Mouse (Mus musculus): ENCODE measurements around the gene Jak1.

Jak1 gene

DNA sequence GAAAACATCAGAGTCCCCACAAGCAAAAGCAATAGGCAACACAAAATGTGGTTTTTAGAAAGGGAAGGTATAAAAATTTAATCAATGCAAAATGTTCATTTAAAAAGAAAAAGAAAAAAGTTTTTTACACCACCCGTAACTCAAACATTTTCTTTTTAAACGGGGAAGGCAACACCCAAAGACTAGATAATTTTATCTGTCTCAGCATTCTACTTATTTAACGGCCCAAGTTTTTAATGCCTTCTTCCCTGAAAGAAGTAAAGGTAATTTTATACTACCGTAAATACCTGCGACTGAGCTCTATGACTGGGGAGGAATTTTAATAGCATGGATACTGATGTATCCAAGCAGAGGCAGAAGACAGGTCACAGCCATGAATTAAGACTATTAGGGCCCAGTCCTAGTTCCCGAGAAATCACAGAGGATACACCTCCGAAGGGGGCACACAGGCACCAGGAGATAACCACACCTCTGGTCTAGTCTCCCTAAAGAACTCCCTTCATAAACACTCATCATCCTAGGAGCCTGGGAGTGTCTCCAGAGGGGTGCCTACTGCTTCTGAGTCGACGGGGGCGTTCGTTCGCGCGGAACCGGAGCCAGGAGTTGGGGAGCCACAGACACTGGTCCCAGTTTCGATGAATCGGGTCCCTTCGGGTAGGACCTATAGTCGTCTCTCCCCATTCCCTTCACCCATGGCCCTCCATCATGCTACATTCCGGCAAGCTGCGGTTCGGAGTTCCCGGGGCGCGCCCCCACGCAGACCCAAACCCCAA is 928 bp downstream of the Jak1 start:
- H3K4me3 ChIP-seq (replicated peaks; ENCODE audit: low read length): peak overlapping the region; percentile 98
- no peaks in the 10 kb centered on the region for H3K9me3 ChIP-seq (ENCODE audit: low read length)
- TF ChIP-seq POU5F1 (IDR thresholded peaks at IDR 0.05; ENCODE audit: borderline replicate concordance, low read length) (no peak), CTCF (conservative IDR thresholded peaks at IDR 0.05; ENCODE audit: low read length) (no peak), NANOG (IDR thresholded peaks at IDR 0.05; ENCODE audit: borderline replicate concordance, low read length) (no peak)
- H3K4me1 ChIP-seq (replicated peaks; ENCODE audit: low read depth, low read length): peaks cover 12% of the 10 kb centered on the region
- H3K36me3 ChIP-seq (ENCODE audit: insufficient read depth, low read length): no peaks in the 10 kb centered on the region
- peaks cover 33% of the 10 kb centered on the region for H3K27me3 ChIP-seq (ENCODE audit: insufficient read depth, low read length)

DNA sequence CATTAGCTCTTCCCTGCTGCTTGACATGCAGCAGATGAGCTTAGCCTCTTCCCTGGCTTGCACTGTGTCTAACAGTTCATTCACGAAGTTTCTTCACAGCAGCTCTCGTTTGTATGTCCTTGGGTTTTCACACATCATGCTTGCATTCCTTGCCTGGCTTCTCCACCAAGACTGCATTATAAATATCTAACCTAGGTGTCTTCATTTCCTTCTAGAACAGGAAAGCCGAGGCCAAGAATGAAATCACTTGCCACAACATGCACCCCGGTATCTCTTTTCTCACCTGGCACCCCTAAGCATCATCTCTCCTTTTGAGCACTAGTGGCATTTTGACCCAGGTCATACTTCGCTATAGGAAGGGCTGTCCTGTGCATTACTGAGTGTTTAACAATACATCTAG is 3.5 kb downstream of the Jak1 start:
- Histone ChIP-seq H3K4me1 (replicated peaks; ENCODE audit: low read depth, low read length) (peaks cover 12% of the 10 kb centered on the region), H3K27me3 (ENCODE audit: insufficient read depth, low read length) (peaks cover 21% of the 10 kb centered on the region), H3K9me3 (ENCODE audit: low read length) (no peaks in the 10 kb centered on the region), H3K36me3 (ENCODE audit: insufficient read depth, low read length) (no peaks in the 10 kb centered on the region), H3K4me3 (replicated peaks; ENCODE audit: low read length) (no peak overlapping the region)
- TF ChIP-seq NANOG (IDR thresholded peaks at IDR 0.05; ENCODE audit: borderline replicate concordance, low read length) (no peak), CTCF (conservative IDR thresholded peaks at IDR 0.05; ENCODE audit: low read length) (no peak), POU5F1 (IDR thresholded peaks at IDR 0.05; ENCODE audit: borderline replicate concordance, low read length) (no peak)

DNA sequence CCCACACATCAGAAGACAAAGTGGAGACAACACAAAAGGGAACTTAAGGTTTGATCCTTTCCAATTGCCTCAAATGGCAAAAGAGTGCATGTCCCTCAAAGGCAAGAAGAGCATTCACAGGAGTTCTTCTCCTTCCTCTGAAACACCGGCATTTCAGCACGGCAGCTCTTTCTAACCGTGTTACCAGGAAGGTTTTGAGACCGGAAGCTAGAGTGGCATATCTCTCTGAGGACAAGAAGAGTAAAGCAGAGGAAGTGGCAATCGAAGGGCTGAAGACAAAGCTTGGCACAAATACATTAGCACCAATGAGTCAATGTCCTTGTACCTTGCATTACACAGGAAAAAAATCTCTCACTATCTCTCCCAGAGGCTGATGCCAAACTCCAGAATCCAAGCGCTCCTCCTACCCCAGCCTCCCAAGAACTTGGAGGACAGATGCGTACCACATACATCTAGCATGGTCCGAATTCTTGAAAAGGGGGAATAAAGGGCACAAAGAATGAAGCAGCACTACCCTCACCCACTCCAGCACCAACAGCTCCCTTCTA is 4.3 kb downstream of the Jak1 start:
- TF ChIP-seq POU5F1 (IDR thresholded peaks at IDR 0.05; ENCODE audit: borderline replicate concordance, low read length) (no peak), CTCF (conservative IDR thresholded peaks at IDR 0.05; ENCODE audit: low read length) (no peak), NANOG (IDR thresholded peaks at IDR 0.05; ENCODE audit: borderline replicate concordance, low read length) (no peak)
- no peaks in the 10 kb centered on the region for H3K36me3 ChIP-seq (ENCODE audit: insufficient read depth, low read length)
- no peak overlapping the region for H3K4me3 ChIP-seq (replicated peaks; ENCODE audit: low read length)
- peaks cover 10% of the 10 kb centered on the region for H3K4me1 ChIP-seq (replicated peaks; ENCODE audit: low read depth, low read length)
- peaks cover 19% of the 10 kb centered on the region for H3K27me3 ChIP-seq (ENCODE audit: insufficient read depth, low read length)
- no peaks in the 10 kb centered on the region for H3K9me3 ChIP-seq (ENCODE audit: low read length)

DNA sequence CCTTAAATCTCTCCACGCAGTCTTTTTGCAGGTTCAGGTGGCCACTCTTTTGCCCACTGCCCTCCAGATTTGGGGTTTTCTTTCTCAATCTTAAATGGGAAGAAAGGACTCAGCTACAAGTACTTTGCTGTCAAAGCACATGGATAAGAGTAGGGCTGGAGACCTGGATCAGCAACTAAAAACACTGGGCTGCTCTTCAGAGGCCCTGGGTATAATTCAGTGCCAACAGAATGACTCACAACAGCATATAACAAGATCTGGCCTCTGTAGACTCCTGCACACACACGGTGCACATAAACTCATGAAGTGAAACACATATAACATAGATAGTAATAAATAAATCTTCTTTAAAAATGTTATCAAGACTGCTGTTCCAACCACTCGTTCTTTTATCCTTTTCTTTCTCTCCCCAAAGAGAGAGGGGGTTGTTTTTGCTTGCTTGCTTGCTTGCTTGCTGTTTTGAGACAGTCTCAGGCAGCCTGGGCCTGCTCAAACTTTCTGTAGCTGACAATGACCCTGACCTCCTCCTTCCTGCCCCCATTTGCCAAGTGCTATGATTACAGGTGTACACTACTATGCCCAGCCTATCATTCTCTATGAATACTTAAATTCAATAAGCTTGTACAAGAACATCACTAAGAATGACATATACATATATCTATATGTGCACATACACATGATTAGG is 8.4 kb downstream of the Jak1 start:
- Histone ChIP-seq H3K27me3 (ENCODE audit: insufficient read depth, low read length) (peaks cover 7% of the 10 kb centered on the region; the same call in 1 of the 2 replicates), H3K36me3 (ENCODE audit: insufficient read depth, low read length) (no peaks in the 10 kb centered on the region), H3K9me3 (ENCODE audit: low read length) (no peaks in the 10 kb centered on the region), H3K4me1 (replicated peaks; ENCODE audit: low read depth, low read length) (peaks cover 4% of the 10 kb centered on the region), H3K4me3 (replicated peaks; ENCODE audit: low read length) (no peak overlapping the region)
- TF ChIP-seq NANOG (IDR thresholded peaks at IDR 0.05; ENCODE audit: borderline replicate concordance, low read length) (no peak), POU5F1 (IDR thresholded peaks at IDR 0.05; ENCODE audit: borderline replicate concordance, low read length) (no peak), CTCF (conservative IDR thresholded peaks at IDR 0.05; ENCODE audit: low read length) (no peak)

DNA sequence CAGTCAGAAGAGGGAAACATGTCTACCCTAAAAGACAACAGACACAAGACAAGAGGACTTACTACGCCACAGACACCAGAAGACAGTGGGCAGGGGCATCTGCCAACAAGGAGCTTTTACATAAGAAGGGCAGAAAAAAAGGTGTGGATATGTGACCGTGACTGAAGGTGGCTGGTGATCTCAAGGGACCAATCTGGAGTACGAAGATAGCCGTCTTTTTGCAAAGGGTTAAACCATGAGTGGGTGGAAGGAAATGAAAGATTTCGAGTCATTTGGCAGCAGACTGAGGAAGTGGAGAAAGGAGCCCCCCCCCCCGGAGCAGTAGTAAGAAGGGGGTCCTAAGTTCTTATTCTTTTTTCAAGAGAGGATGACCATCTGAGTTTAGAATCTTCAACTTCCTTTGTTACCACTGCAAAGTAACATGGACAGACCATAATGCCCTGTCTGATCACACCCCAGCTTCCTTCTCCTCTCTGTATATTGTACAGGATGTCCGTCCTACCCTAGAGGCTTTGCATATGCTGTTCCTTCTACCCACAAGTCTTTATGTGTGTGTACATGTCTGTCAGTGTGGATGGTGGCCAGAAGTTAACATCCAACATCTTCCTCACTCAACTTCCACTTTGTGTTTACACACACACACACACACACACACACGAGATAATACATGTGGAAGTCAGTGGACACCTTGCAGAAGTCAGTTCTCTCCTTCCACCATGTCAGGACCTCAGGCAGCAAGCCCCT is 10.3 kb downstream of the Jak1 start:
- no peaks in the 10 kb centered on the region for H3K9me3 ChIP-seq (ENCODE audit: low read length)
- no peaks in the 10 kb centered on the region for H3K27me3 ChIP-seq (ENCODE audit: insufficient read depth, low read length)
- no peak overlapping the region for H3K4me3 ChIP-seq (replicated peaks; ENCODE audit: low read length)
- TF ChIP-seq NANOG (IDR thresholded peaks at IDR 0.05; ENCODE audit: borderline replicate concordance, low read length): no peak
- TF ChIP-seq CTCF (conservative IDR thresholded peaks at IDR 0.05; ENCODE audit: low read length): no peak
- no peak for TF ChIP-seq POU5F1 (IDR thresholded peaks at IDR 0.05; ENCODE audit: borderline replicate concordance, low read length)
- H3K4me1 ChIP-seq (replicated peaks; ENCODE audit: low read depth, low read length): peaks cover 4% of the 10 kb centered on the region
- no peaks in the 10 kb centered on the region for H3K36me3 ChIP-seq (ENCODE audit: insufficient read depth, low read length)

DNA sequence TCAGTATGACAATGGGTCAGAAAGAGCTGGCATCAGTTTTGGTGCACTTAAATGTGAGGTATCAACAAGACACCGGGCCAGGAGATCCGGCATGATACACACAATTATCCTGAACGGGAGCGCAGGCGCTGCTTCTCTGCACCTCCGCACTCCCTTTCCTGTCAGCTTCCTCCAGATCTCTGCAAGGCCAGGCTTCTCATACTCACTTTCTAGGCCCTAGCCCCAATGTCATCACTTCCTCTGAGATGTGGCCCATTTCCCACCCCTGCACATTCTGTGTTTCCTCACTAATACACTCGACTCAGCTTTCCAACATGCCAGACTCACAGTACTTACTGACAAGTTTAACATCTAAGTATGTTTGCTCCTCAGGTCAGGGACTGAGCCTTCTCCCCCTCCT is 11.1 kb downstream of the Jak1 start:
- H3K4me3 ChIP-seq (replicated peaks; ENCODE audit: low read length): no peak overlapping the region
- H3K9me3 ChIP-seq (ENCODE audit: low read length): no peaks in the 10 kb centered on the region
- no peaks in the 10 kb centered on the region for H3K36me3 ChIP-seq (ENCODE audit: insufficient read depth, low read length)
- H3K27me3 ChIP-seq (ENCODE audit: insufficient read depth, low read length): no peaks in the 10 kb centered on the region
- TF ChIP-seq CTCF (conservative IDR thresholded peaks at IDR 0.05; ENCODE audit: low read length) (no peak), NANOG (IDR thresholded peaks at IDR 0.05; ENCODE audit: borderline replicate concordance, low read length) (no peak), POU5F1 (IDR thresholded peaks at IDR 0.05; ENCODE audit: borderline replicate concordance, low read length) (no peak)
- H3K4me1 ChIP-seq (replicated peaks; ENCODE audit: low read depth, low read length): peaks cover 4% of the 10 kb centered on the region

DNA sequence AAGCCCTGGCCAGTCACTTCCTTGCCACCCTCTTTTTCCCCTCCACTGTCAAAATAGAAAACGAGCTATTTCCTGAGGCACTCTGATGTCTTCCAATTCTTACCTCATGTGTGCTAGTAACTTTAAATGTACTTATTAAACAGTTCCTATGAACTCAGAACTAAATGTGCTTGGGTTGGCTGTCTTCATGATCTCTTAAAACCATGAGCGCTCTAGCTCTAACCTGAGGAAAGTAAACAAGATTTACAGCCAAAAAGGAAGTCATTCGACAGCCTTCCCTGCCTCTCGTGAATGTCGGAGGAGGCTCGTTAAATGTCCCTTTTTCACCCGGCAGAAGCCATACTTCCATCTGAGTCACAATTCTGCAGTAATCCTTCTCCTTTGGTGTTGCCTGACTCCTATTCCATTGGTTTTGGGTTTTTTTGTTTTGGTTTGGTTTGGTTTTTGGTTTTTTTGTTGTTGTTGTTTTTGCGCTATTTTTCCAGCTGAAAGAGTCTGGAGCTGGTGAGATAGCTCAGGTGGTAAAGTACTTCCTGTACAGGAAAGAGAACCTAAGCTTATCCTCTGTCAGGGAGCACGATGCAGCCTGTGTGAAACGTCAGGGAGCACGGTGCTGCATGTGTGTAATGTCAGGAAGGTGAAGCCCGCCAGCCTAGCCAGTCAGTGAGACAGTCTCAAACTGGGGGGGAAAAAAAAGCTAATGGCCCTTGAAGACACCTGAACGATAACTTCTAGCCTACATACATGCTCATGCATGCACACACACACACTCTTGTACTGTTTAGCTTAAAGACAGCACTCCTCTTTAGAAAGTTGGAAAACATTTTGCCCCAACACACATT is 12.1 kb downstream of the Jak1 start:
- peaks cover 4% of the 10 kb centered on the region for H3K4me1 ChIP-seq (replicated peaks; ENCODE audit: low read depth, low read length)
- H3K9me3 ChIP-seq (ENCODE audit: low read length): no peaks in the 10 kb centered on the region
- H3K36me3 ChIP-seq (ENCODE audit: insufficient read depth, low read length): no peaks in the 10 kb centered on the region
- no peaks in the 10 kb centered on the region for H3K27me3 ChIP-seq (ENCODE audit: insufficient read depth, low read length)
- no peak overlapping the region for H3K4me3 ChIP-seq (replicated peaks; ENCODE audit: low read length)
- TF ChIP-seq NANOG (IDR thresholded peaks at IDR 0.05; ENCODE audit: borderline replicate concordance, low read length) (no peak), POU5F1 (IDR thresholded peaks at IDR 0.05; ENCODE audit: borderline replicate concordance, low read length) (no peak), CTCF (conservative IDR thresholded peaks at IDR 0.05; ENCODE audit: low read length) (no peak)

Data from E14TG2a.4 (cell line).